Mouse (Mus musculus): Measurements from ENCODE around the gene Zzz3.

DNA sequence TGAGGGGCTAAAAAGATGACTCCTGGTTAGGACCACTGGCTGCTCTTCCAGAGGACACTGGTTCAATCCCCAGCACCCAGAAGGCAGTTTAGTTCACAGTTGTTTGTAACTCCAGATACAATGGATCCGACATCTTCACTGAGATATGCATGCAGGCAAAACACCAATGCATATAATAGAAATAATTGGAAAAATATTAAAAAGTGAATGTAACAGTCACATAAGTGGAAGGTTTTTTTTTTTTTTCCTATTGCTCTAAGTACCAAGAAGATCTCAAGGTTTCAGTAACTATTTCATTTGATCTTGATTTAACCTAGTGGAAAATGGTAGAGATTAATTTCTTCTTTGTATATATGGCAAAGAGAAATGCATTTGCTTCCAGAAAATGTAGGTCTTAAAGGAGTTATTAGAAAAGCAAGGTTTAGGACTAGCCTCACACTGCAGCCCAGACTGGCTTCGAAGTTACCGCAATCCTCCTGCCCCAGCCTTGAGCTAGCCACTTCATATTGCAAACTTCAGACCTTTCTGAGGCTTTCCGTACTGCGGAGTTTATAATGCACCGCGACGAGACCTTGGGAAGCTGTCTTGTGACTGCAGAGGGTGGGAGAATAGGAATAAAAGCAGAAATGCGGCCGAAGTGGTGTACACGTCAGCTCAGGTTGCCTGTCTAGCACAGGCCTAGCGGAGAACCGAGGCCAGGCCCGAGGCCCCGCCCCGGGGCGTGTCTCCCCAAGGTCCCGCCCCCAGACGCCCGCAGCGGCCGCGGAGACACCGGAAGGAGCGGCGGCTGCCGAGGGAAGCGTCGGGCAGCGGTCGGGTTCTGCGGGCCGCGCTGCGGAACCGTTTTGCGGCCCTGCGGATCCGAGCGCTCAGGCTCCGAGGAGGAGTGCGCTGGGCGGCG, 49.3 kb upstream of the Zzz3 start, which contains the start of gene Usp33:
- TF ChIP-seq CTCF (IDR thresholded peaks at IDR 0.05; ENCODE audit: low read depth): no peak
- no peak for TF ChIP-seq EP300 (IDR thresholded peaks at IDR 0.05; ENCODE audit: low read depth)

Measured in heart, postnatal 0 days (tissue).